Mouse (Mus musculus) frontal cortex, postnatal 10 days (tissue): ENCODE measurements at regions not wholly inside any gene's neighbourhood (a gene's known extent, or its start where the extent isn't known, plus 50 kb on each side); places are given as distances from the start of the nearest gene placed in this dataset.

Experiments
- DNase-seq, 2 experiments: peaks; one replicate each; pipeline ENCODE4 v3.0.0; 2022; ENCODE audit warnings: low spot score in 2 of 2, mixed read lengths in 1 of 2

DNA sequence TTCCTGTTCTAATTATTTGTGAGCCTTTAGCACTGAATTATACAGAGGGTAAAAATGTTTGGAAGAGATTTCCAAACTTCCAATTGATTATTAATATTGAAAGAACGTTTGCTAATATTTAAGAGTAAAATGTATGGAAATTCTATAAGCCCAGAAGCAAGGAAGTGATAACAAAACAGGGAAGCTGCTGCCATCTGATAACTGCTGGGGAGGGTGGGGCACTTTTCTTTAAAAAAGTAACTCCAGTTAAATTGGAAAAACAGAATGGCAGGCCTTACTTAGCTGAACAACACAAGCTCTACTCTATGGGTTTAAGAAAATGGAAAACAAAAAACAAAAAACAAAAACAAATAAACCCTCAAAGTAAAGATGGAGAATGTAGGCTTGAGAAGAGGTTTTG, 1327.7 kb downstream of the Hace1 start:
- DNase-seq = no peak

DNA sequence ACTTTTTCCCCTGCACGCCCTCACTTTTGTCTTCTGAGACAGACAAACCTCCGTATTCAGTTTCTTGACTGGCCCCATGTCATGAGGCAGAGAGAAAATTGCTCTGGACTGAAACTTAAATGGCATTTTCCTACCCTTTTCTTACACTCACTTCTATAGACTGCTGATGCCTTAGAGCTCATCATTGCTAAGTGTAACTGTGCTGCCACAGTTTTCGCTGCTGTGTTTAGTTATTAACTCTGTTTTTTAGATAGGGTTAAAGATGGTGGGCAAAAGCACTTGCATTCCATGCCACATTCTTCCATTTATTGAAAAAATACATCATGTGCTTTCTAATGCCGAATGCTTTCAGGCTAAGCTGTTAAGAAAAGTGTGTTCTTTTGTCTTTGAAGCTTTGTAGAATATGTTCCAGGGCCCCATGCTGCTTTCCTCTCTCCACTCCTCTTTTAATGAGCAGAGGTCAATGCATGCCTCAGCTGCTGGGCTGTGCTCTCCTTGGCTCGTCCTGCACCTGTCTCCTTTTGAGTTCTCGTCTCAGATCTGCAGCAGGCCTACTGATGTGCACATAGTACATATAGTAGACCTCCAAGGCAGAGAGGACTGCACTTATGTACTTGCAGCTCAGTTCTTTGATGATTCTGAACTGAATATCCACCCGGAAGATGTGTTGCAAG, 1345.0 kb downstream of the Hace1 start:
- DNase-seq = no peak

DNA sequence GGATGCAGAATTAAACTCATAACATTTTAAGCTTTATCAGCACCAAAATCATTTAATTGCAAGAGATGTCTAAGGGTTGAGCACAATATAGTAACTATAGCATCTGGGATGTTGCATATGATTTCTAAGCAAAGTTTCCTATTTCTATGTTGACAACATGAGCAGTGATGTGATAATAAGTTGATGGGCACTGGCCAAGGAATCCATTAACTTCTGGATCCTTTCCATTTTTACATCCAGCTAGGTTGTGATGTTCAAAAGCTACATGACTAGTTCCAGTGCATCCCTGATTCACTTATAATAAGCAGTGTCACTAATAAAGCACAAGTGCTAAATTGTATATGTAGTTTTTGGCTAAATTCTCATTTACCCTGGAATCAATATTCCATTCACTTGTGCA, 1356.7 kb downstream of the Hace1 start:
- DNase-seq = no peak

DNA sequence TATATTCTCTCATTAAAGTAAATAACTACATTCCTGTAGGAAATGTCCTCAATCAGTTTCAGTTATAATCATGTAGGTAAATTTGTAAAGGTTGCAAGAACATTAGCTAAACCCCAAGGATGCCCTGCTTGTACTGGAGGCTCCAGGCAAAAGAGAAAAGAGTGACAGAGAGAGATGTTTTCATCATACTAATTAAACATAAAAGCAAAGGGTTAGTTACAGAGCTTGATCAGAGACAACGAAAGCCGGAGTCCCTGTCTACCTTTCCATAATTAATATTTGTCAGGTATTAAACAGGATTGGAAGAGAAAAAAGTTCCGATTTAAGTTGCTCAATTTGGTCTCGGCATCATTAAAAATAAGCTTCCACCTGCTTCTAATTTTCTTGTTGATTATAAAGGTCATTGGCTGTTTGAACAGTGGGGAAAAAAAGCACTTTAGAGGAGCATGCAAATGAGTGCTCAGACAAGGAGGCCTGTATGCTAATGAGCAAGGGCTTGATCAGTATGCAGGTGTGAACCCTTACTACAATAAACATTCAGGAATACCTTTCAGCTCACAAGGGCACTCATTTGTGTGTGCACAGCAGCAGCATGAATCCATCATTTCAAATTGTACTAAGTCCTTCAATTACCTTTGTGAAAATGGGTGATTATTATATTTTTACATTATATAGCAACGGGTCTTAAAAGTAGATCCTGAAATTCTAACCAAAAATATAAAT, 1358.8 kb downstream of the Hace1 start:
- DNase-seq = no peak

DNA sequence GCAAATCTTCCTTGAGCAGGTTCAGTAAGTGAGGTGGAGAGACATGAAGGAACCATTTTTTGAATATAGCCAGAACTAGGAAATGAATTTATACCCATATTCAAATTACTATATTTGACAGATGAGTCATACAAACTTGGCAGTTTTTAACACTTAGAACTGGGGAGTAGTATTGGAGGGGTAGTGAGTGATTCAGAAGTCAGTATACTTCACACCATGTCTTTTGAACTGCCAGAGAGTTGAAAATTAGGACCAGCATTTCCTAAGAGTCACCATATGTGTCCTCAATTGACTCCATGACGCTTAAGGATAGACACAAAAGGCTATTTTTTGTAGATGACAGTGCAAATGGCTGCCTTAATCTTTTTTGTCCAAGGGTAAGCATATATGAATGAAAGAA, 1361.7 kb downstream of the Hace1 start:
- no peak for DNase-seq

DNA sequence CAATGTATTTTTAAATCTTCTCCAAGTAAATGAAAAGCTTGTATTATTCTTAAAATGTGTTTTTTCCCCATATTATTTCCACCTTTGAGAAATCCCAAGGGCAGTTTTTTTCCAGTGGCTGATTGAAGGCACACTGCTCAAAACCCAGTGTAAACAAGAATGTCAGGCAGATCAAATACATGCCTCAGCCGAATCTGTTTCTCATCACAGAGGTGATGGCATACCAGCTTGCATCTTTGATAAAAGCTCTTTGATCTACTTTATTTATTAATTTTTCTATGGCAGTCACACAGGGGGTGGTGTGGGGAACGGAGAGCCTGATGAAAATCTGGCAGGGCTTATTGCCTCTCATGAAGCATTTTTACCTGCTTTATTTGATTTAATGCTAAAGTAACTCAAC, 1362.2 kb downstream of the Hace1 start:
- DNase-seq = no peak

DNA sequence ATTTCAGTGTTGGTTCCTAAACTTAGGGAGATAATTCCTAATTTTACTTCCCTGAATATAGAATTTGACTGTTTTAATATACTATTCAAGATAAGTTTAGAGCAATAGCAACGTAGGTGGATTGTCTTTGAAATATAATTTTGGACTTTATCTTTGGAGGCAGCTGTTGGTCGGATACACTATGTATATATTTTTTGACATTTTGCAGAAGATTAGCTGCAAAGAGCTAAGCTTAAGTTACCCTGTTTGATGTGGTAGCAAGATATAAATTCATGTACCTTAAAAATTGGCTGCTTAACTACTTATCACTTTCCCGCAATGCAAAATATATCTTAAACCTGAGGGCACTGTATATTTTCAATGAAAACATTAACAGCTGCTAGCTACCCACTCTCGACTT, 1375.3 kb downstream of the Hace1 start:
- DNase-seq = no peak

DNA sequence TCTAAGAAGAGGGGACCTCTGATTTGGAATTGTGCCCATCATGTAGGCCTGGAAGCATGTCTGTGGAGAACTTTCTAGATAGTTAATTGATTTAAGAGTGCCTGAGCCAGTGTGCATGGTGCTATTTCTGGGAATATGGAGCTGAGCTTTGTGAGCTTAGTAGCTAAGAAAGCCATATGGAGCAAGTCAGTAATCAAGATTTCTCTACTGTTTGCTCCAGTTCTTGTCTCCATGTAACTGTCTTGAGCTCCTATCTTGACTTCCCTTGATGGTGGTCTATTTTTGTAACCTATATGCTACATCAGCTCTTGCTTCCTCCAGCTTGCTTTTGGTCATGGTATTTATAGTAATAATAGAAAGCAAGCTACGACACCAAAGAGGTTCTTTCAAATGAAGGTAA, 1377.1 kb downstream of the Hace1 start:
- DNase-seq = no peak

DNA sequence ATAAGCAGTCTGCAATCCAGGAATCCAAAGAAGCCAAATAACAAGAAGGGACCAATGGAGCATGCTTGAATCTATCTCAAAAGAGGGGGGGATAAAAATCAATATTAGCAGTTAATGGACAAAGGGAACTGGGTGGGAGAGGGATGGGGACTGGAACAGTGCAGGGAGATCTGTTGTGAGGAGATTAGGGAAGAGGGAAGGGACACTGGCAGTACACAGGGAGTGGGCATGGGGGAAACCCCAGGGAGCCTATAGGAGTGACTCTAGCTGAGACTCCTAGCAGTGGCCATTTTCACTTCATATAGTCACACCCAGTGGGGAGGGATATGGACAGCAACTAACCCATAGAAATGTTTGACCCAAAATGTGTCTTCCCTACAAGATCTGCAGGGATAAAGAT, 1402.8 kb downstream of the Hace1 start:
- no peak for DNase-seq

DNA sequence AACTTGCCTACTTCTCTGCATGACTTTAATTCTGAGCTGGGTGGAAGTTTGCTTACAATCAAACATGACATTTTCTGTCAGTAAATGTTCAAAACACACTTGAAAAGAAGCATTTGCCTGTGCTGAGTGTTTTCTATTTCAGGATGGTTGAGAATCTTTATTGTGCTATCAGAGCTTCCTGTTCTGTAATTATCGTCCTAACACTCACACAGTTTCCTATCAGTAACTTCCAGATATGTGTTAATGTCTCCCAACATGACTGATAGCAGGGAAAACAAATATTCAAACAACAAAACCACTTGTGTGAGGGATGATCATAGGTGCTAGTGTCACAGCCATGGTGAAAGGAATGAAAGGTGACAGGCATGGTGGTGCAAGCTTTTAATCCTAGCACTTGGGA, 1422.1 kb downstream of the Hace1 start:
- no peak for DNase-seq

DNA sequence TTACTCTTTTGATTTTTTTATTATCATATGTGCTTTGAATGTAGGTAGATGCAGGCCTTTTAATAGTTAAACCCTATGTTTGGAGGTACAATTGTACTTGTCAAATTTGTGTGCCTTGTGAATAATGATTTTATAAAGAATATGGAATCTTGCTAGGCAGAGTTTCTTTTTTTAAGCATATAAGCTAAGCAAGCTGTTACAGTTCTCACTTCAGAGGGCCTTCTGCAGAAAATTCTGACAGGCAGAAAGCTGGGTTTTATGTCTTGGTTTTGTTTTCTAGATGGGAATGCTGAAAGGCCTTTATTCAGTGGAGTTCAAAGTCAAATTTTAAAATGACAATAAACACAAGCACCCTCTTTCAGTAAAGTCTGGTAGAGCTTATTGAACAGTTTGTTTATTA, 1451.1 kb downstream of the Hace1 start:
- no peak for DNase-seq

DNA sequence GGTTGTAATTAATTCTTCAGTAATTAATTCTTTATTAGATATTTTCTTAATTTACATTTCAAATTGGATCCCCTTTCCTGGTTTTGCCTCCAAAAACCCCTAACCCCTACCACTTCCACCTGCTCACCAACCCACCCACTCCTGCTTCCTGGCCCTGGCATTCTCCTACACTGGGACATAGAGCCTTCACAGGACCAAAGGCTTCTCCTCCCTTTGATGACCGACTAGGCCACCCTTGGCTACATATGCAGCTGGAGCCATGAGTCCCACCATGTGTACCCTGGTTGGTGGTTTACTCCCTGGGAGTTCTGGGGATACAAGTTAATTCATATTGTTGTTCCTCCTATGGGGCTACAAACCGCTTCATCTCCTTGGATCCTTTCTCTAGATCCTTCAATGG, 1477.0 kb downstream of the Hace1 start:
- no peak for DNase-seq

DNA sequence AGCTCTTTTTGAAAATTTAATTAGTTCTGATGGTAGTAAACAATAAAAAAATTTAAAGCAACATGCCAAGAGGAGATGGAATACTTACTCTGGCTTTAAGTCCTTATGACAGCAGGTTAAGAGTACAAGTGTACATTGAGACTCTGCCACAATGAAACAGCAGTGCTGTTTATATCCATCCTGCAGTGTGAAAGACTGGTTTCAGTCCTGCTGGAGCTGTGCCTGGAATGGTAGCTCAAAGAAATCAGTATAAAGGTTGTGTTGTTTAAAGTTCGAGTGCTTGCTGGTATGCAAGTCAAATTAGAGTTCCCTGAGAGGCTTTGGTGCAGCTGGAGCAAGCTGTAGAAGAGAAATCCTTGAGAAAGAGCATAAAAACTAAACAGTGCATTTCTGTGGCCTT, 1524.9 kb downstream of the Hace1 start:
- peak; percentile 16 to 18 for DNase-seq
